ENCODE assay signal across 21 mouse cellular contexts in genomic region chr2:19517952-19518351, GRCm38 (mm10). TPM values are rescaled to one million over a fixed set of nuclear protein-coding genes. Genes with fewer than 3 reads are reported as not detected.
A peak's percentile ranks its signal among the peaks of the same experiment; 100 is the strongest.
DNase-seq lines count a peak whose midpoint lies in the region; ATAC-seq lines count a peak whose summit lies in the region.
"Had no signal": no experiment of that assay in that cellular context is flagged by ENCODE, and none has a peak within 500 bp of the region (broad histone marks: within the 10 kb centered on the region; RNA-seq: fewer than 3 reads in every experiment).

No protein-coding gene starts in this region.

- peak overlapping the region; percentile 6; the same call in 1 of the 2 replicates for H3K4me2 ChIP-seq in midbrain, embryonic 11.5 days
- H3K4me2 ChIP-seq in midbrain, embryonic 13.5 days (replicated peaks): peak overlapping the region; percentile 43
- no peak overlapping the region for H3K4me2 ChIP-seq in intestine, embryonic 16.5 days (ENCODE audit: low read depth, low read length)
- H3K4me2 ChIP-seq: liver, embryonic 13.5 days had no signal

- H3K27ac ChIP-seq in midbrain, embryonic 11.5 days (ENCODE audit: low read depth, low read length): no peak overlapping the region
- no peak overlapping the region for H3K27ac ChIP-seq in midbrain, embryonic 10.5 days (replicated peaks)
- no peak overlapping the region for H3K27ac ChIP-seq in hindbrain, embryonic 10.5 days
- H3K27ac ChIP-seq in midbrain, embryonic 13.5 days: no peak overlapping the region
- no peak overlapping the region for H3K27ac ChIP-seq in intestine, embryonic 16.5 days (ENCODE audit: low read length)
- H3K27ac ChIP-seq: liver, embryonic 13.5 days had no signal

- H3K36me3 ChIP-seq in midbrain, embryonic 11.5 days (ENCODE audit: control insufficient read depth, insufficient read depth, low read length): no peaks in the 10 kb centered on the region
- no peaks in the 10 kb centered on the region for H3K36me3 ChIP-seq in midbrain, embryonic 10.5 days
- no peaks in the 10 kb centered on the region for H3K36me3 ChIP-seq in hindbrain, embryonic 10.5 days
- H3K36me3 ChIP-seq in midbrain, embryonic 13.5 days: no peaks in the 10 kb centered on the region
- H3K36me3 ChIP-seq in intestine, embryonic 16.5 days (ENCODE audit: control insufficient read depth, insufficient read depth, low read length): no peaks in the 10 kb centered on the region
- H3K36me3 ChIP-seq: G1E; liver, embryonic 13.5 days had no signal

- WGBS in midbrain, embryonic 11.5 days: 30% methylated on average over 13 of the region's 13 CpGs
- 56% methylated on average over 13 of the region's 13 CpGs for WGBS in midbrain, embryonic 10.5 days
- WGBS in hindbrain, embryonic 10.5 days: 36% methylated on average over 13 of the region's 13 CpGs
- WGBS in midbrain, embryonic 13.5 days: 20% methylated on average over 13 of the region's 13 CpGs
- WGBS in intestine, embryonic 16.5 days: 52% methylated on average over 13 of the region's 13 CpGs

- peaks cover 6% of the 10 kb centered on the region for H3K4me1 ChIP-seq in midbrain, embryonic 11.5 days (ENCODE audit: control insufficient read depth, insufficient read depth, low read length)
- peaks cover 17% of the 10 kb centered on the region for H3K4me1 ChIP-seq in midbrain, embryonic 10.5 days
- peaks cover 15% of the 10 kb centered on the region for H3K4me1 ChIP-seq in hindbrain, embryonic 10.5 days (replicated peaks)
- H3K4me1 ChIP-seq in midbrain, embryonic 13.5 days (replicated peaks): peaks cover 12% of the 10 kb centered on the region
- H3K4me1 ChIP-seq in intestine, embryonic 16.5 days (ENCODE audit: control insufficient read depth, insufficient read depth, low read length): no peaks in the 10 kb centered on the region
- H3K4me1 ChIP-seq: liver, embryonic 13.5 days had no signal

- no peak overlapping the region for H3K9ac ChIP-seq in midbrain, embryonic 11.5 days (ENCODE audit: low read length)
- no peak overlapping the region for H3K9ac ChIP-seq in midbrain, embryonic 13.5 days (replicated peaks)
- H3K9ac ChIP-seq in intestine, embryonic 16.5 days (ENCODE audit: low read depth, low read length): no peak overlapping the region
- H3K9ac ChIP-seq: liver, embryonic 13.5 days had no signal

- peak; percentile 67 for ATAC-seq in midbrain, embryonic 11.5 days (ENCODE audit: low FRiP score)
- peak; percentile 80 for ATAC-seq in midbrain, embryonic 13.5 days
- no peak for ATAC-seq in cerebellum, adult (ENCODE audit: insufficient number of reproducible peaks, low FRiP score, low TSS enrichment)
- ATAC-seq in intestine, embryonic 16.5 days: no peak
- ATAC-seq: lung, postnatal 0 days had no signal

- DNase-seq in midbrain, embryonic 11.5 days (ENCODE audit: low spot score, missing footprints): no peak
- DNase-seq in midbrain, embryonic 10.5 days (ENCODE audit: low spot score): no peak
- peak; percentile 23 for DNase-seq in hindbrain, embryonic 10.5 days (ENCODE audit: low spot score)
- peak; percentile 17 for DNase-seq in retina, embryonic 14.5 days (ENCODE audit: low spot score)
- DNase-seq in heart, adult 8-10 months (ENCODE audit: low spot score): no peak
- DNase-seq: adrenal gland, adult 8-10 months; cerebellum, adult 8-10 months; kidney, adult 9 months; liver, embryonic 13.5 days; right cerebral cortex, adult 18-20 months; spleen, adult 18-20 months had no signal

- H3K9me3 ChIP-seq in midbrain, embryonic 11.5 days (ENCODE audit: control insufficient read depth, low read length): no peaks in the 10 kb centered on the region
- no peaks in the 10 kb centered on the region for H3K9me3 ChIP-seq in midbrain, embryonic 10.5 days (replicated peaks)
- H3K9me3 ChIP-seq in hindbrain, embryonic 10.5 days: no peaks in the 10 kb centered on the region
- H3K9me3 ChIP-seq in midbrain, embryonic 13.5 days: no peaks in the 10 kb centered on the region
- no peaks in the 10 kb centered on the region for H3K9me3 ChIP-seq in intestine, embryonic 16.5 days (ENCODE audit: control insufficient read depth, low read length)
- H3K9me3 ChIP-seq: G1E; liver, embryonic 13.5 days; megakaryocyte, embryonic 14.5 days had no signal

- peaks cover 16% of the 10 kb centered on the region; the same call in 1 of the 2 replicates for H3K27me3 ChIP-seq in midbrain, embryonic 11.5 days (ENCODE audit: control insufficient read depth, insufficient read depth, low read length)
- H3K27me3 ChIP-seq in midbrain, embryonic 10.5 days (ENCODE audit: low read depth, poor library complexity, severe bottlenecking): peaks cover 72% of the 10 kb centered on the region
- H3K27me3 ChIP-seq in hindbrain, embryonic 10.5 days (ENCODE audit: insufficient read depth, poor library complexity, severe bottlenecking): peaks cover 30% of the 10 kb centered on the region
- peaks cover 47% of the 10 kb centered on the region for H3K27me3 ChIP-seq in midbrain, embryonic 13.5 days
- 0 out of 2 replicates have a peak, but pooled peaks cover 8% of the 10 kb centered on the region for H3K27me3 ChIP-seq in intestine, embryonic 16.5 days (replicated peaks; ENCODE audit: control insufficient read depth, insufficient read depth, low read length)

- no peak overlapping the region for H3K4me3 ChIP-seq in midbrain, embryonic 11.5 days (ENCODE audit: low read depth, low read length)
- no peak overlapping the region for H3K4me3 ChIP-seq in midbrain, embryonic 10.5 days
- no peak overlapping the region for H3K4me3 ChIP-seq in hindbrain, embryonic 10.5 days
- peak overlapping the region; percentile 9; the same call in 1 of the 2 replicates for H3K4me3 ChIP-seq in midbrain, embryonic 13.5 days (replicated peaks)
- no peak overlapping the region for H3K4me3 ChIP-seq in intestine, embryonic 16.5 days (ENCODE audit: low read length)
- H3K4me3 ChIP-seq: liver, embryonic 13.5 days; megakaryocyte, embryonic 14.5 days had no signal

RNA-seq across cellular contexts. Expression of gene 4921504E06Rik, which starts 35.8 kb away (rescaled TPM):
- not detected in 2 replicates for polyA plus RNA-seq in midbrain, embryonic 11.5 days (2014; fragmentation: Nextera tagmentation; extraction: Ambion mirVana)
- not detected in 2 replicates for polyA plus RNA-seq in midbrain, embryonic 10.5 days (2016; fragmentation: Nextera tagmentation; extraction: Ambion mirVana)
- polyA plus RNA-seq in hindbrain, embryonic 10.5 days (2016; fragmentation: Nextera tagmentation; extraction: Ambion mirVana): not detected in 2 replicates
- polyA plus RNA-seq in midbrain, embryonic 13.5 days (2015; fragmentation: Nextera tagmentation; extraction: Ambion mirVana): 0.13 TPM in 1 of 2 replicates, not detected in the other
- total RNA-seq in heart, adult 8-10 months (2022): not detected
- polyA plus RNA-seq in intestine, embryonic 16.5 days (2015; fragmentation: Nextera tagmentation; extraction: Ambion mirVana): not detected in 2 replicates
- total RNA-seq: adrenal gland, adult 8-10 months; G1E; gastrocnemius, postnatal 4 days; left cerebral cortex, postnatal 14 days; neutrophil, adult 5-6 weeks had no signal
- polyA plus RNA-seq: G1E; liver, embryonic 13.5 days; stomach, embryonic 16.5 days had no signal

Comparison
In these comparisons a context has a peak if more than half of its experiments do, and no peak if none do; other contexts are left out.
1. ATAC-seq: peak in midbrain, embryonic 11.5 days (single experiment) and midbrain, embryonic 13.5 days (single experiment); none in cerebellum, adult (single experiment) and intestine, embryonic 16.5 days (single experiment).
2. DNase-seq: peak in hindbrain, embryonic 10.5 days (single experiment) and retina, embryonic 14.5 days (single experiment); none in midbrain, embryonic 11.5 days (single experiment), midbrain, embryonic 10.5 days (single experiment) and heart, adult 8-10 months (single experiment).